Mouse (Mus musculus): Measurements from ENCODE around the gene Olfr1000. TPM values are rescaled to one million over a fixed set of nuclear protein-coding genes. Genes with fewer than 3 reads are reported as not detected.
"Not testable (repeated sequence)": the region's sequence is repeated elsewhere in the genome, so short reads cannot be mapped to it uniquely, and the experiment has no call there.

Gene Olfr1000
- polyA plus RNA-seq (2014; fragmentation: Nextera tagmentation; extraction: Ambion mirVana), result not detected in 2 replicates

GRCm38 (mm10) chr2:85611803-85612202, at the start of gene Olfr1000:
TSS of gene Olfr1000 (minus strand) at chr2:85611903.
- H3K4me1 ChIP-seq (ENCODE audit: control insufficient read depth, insufficient read depth, low read length), result no peaks in the 10 kb centered on the region
- no peaks in the 10 kb centered on the region for H3K36me3 ChIP-seq (ENCODE audit: control insufficient read depth, insufficient read depth, low read length)
- H3K9me3 ChIP-seq (ENCODE audit: control insufficient read depth, low read length), result no peaks in the 10 kb centered on the region
- no peak for DNase-seq (ENCODE audit: low spot score)
- no peak for ATAC-seq (ENCODE audit: low read depth)
- H3K4me2 ChIP-seq (ENCODE audit: low read depth, low read length), result no peak within 1 kb of the TSS
- H3K4me3 ChIP-seq (ENCODE audit: low read depth, low read length), result no peak within 1 kb of the TSS
- no peak within 1 kb of the TSS for H3K9ac ChIP-seq (ENCODE audit: low read depth, low read length)
- no peak within 1 kb of the TSS for H3K27ac ChIP-seq (replicated peaks; ENCODE audit: low read depth, low read length)
- no peaks in the 10 kb centered on the region for H3K27me3 ChIP-seq (replicated peaks; ENCODE audit: control insufficient read depth, insufficient read depth, low read length)
- 65% methylated on average over 1 of the region's 1 CpGs for WGBS

DNA sequence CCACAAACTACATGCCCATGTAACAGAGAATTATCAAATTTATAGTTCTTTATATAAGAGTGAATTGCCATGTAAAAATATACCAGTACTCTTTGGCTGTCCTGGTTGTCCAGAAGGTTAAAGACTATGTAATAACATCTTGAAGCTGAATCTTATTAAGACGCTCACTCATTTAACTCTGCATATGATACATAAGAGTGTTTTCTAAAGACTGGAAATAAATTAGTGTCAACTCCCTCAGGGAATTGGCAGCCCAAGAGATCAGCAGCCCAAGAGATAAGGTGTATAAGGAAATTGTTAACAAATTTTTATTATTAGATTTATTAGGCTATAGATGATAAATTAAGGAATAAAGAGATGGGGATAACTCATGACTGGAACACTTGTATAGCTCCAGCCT, 38.9 kb upstream of the Olfr1000 start, which contains the start of gene Olfr1002:
TSS of gene Olfr1002 (minus strand) at position 101 of the 400 bp plus-strand sequence.
- ATAC-seq (ENCODE audit: low read depth) (no peak), DNase-seq (ENCODE audit: low spot score) (no peak)
- Histone ChIP-seq H3K4me2 (ENCODE audit: low read depth, low read length) (no peak within 1 kb of the TSS), H3K27me3 (replicated peaks; ENCODE audit: control insufficient read depth, insufficient read depth, low read length) (no peaks in the 10 kb centered on the region), H3K9ac (ENCODE audit: low read depth, low read length) (no peak within 1 kb of the TSS), H3K4me3 (ENCODE audit: low read depth, low read length) (no peak within 1 kb of the TSS), H3K9me3 (ENCODE audit: control insufficient read depth, low read length) (no peaks in the 10 kb centered on the region), H3K36me3 (ENCODE audit: control insufficient read depth, insufficient read depth, low read length) (no peaks in the 10 kb centered on the region), H3K4me1 (ENCODE audit: control insufficient read depth, insufficient read depth, low read length) (no peaks in the 10 kb centered on the region), H3K27ac (replicated peaks; ENCODE audit: low read depth, low read length) (no peak within 1 kb of the TSS)
- 90% methylated on average over 1 of the region's 1 CpGs for WGBS

GRCm38 (mm10) chr2:85588648-85589047, 23.1 kb downstream of the Olfr1000 start, which contains the start of gene Olfr998:
TSS of gene Olfr998 (plus strand) at chr2:85588948.
- H3K27me3 ChIP-seq (replicated peaks; ENCODE audit: control insufficient read depth, insufficient read depth, low read length); H3K27ac ChIP-seq (replicated peaks; ENCODE audit: low read depth, low read length); H3K9ac ChIP-seq (ENCODE audit: low read depth, low read length); H3K4me1 ChIP-seq (ENCODE audit: control insufficient read depth, insufficient read depth, low read length); DNase-seq (ENCODE audit: low spot score); H3K4me3 ChIP-seq (ENCODE audit: low read depth, low read length); H3K36me3 ChIP-seq (ENCODE audit: control insufficient read depth, insufficient read depth, low read length); ATAC-seq (ENCODE audit: low read depth); H3K4me2 ChIP-seq (ENCODE audit: low read depth, low read length); H3K9me3 ChIP-seq (ENCODE audit: control insufficient read depth, low read length): not testable (repeated sequence)
- WGBS, result 82% methylated on average over 2 of the region's 2 CpGs

GRCm38 (mm10) chr2:85578915-85579314, 32.8 kb downstream of the Olfr1000 start, which contains the start of gene Olfr996:
TSS of gene Olfr996 (plus strand) at chr2:85579215.
- no peak for DNase-seq (ENCODE audit: low spot score)
- no peaks in the 10 kb centered on the region for H3K9me3 ChIP-seq (ENCODE audit: control insufficient read depth, low read length)
- H3K4me2 ChIP-seq (ENCODE audit: low read depth, low read length), result no peak within 1 kb of the TSS
- no peak within 1 kb of the TSS for H3K9ac ChIP-seq (ENCODE audit: low read depth, low read length)
- H3K36me3 ChIP-seq (ENCODE audit: control insufficient read depth, insufficient read depth, low read length), result no peaks in the 10 kb centered on the region
- ATAC-seq (ENCODE audit: low read depth), result no peak
- H3K4me1 ChIP-seq (ENCODE audit: control insufficient read depth, insufficient read depth, low read length), result no peaks in the 10 kb centered on the region
- H3K4me3 ChIP-seq (ENCODE audit: low read depth, low read length), result no peak within 1 kb of the TSS
- H3K27me3 ChIP-seq (replicated peaks; ENCODE audit: control insufficient read depth, insufficient read depth, low read length), result no peaks in the 10 kb centered on the region
- H3K27ac ChIP-seq (replicated peaks; ENCODE audit: low read depth, low read length), result no peak within 1 kb of the TSS

- Histone ChIP-seq H3K27ac (replicated peaks; ENCODE audit: low read depth, low read length) (no peak overlapping the region), H3K9me3 (ENCODE audit: control insufficient read depth, low read length) (no peaks in the 10 kb centered on the region), H3K4me3 (ENCODE audit: low read depth, low read length) (no peak overlapping the region), H3K4me2 (ENCODE audit: low read depth, low read length) (no peak overlapping the region), H3K4me1 (ENCODE audit: control insufficient read depth, insufficient read depth, low read length) (no peaks in the 10 kb centered on the region), H3K9ac (ENCODE audit: low read depth, low read length) (no peak overlapping the region), H3K27me3 (replicated peaks; ENCODE audit: control insufficient read depth, insufficient read depth, low read length) (no peaks in the 10 kb centered on the region), H3K36me3 (ENCODE audit: control insufficient read depth, insufficient read depth, low read length) (no peaks in the 10 kb centered on the region)
- 18% methylated on average over 4 of the region's 4 CpGs for WGBS
- ATAC-seq (ENCODE audit: low read depth) (no peak), DNase-seq (ENCODE audit: low spot score) (peak; percentile 57)
Measured at GRCm38 (mm10) chr2:85561187-85561586, 50.5 kb downstream of the Olfr1000 start.

GRCm38 (mm10) chr2:85560226-85560625, 51.5 kb downstream of the Olfr1000 start:
- H3K36me3 ChIP-seq (ENCODE audit: control insufficient read depth, insufficient read depth, low read length), result no peaks in the 10 kb centered on the region
- no peak overlapping the region for H3K9ac ChIP-seq (ENCODE audit: low read depth, low read length)
- H3K4me2 ChIP-seq (ENCODE audit: low read depth, low read length), result no peak overlapping the region
- H3K27ac ChIP-seq (replicated peaks; ENCODE audit: low read depth, low read length), result no peak overlapping the region
- DNase-seq (ENCODE audit: low spot score) (no peak), ATAC-seq (ENCODE audit: low read depth) (no peak)
- no peaks in the 10 kb centered on the region for H3K4me1 ChIP-seq (ENCODE audit: control insufficient read depth, insufficient read depth, low read length)
- H3K27me3 ChIP-seq (replicated peaks; ENCODE audit: control insufficient read depth, insufficient read depth, low read length), result no peaks in the 10 kb centered on the region
- H3K4me3 ChIP-seq (ENCODE audit: low read depth, low read length), result no peak overlapping the region
- 71% methylated on average over 4 of the region's 4 CpGs for WGBS
- H3K9me3 ChIP-seq (ENCODE audit: control insufficient read depth, low read length), result no peaks in the 10 kb centered on the region

Other genes with a start within 250 kb of the Olfr1000 start
- not detected in 2 replicates for gene Olfr988, start 248.7 kb downstream of the Olfr1000 start, polyA plus RNA-seq (2014; fragmentation: Nextera tagmentation; extraction: Ambion mirVana)
- gene Olfr992, start 202.4 kb downstream of the Olfr1000 start, polyA plus RNA-seq (2014; fragmentation: Nextera tagmentation; extraction: Ambion mirVana), result not detected in 2 replicates
- gene Olfr993, start 197.0 kb downstream of the Olfr1000 start, polyA plus RNA-seq (2014; fragmentation: Nextera tagmentation; extraction: Ambion mirVana), result not detected in 2 replicates
- gene Olfr994, start 175.5 kb downstream of the Olfr1000 start, polyA plus RNA-seq (2014; fragmentation: Nextera tagmentation; extraction: Ambion mirVana), result not detected in 2 replicates
- not detected in 2 replicates for gene Olfr995, start 168.3 kb downstream of the Olfr1000 start, polyA plus RNA-seq (2014; fragmentation: Nextera tagmentation; extraction: Ambion mirVana)
- gene 4833423E24Rik, start 92.9 kb downstream of the Olfr1000 start, polyA plus RNA-seq (2014; fragmentation: Nextera tagmentation; extraction: Ambion mirVana), result 4.3 and 4.5 TPM in 2 replicates
- gene Olfr996, start 32.7 kb downstream of the Olfr1000 start, polyA plus RNA-seq (2014; fragmentation: Nextera tagmentation; extraction: Ambion mirVana), result not detected in 2 replicates
- not detected in 2 replicates for gene Olfr998, start 23.0 kb downstream of the Olfr1000 start, polyA plus RNA-seq (2014; fragmentation: Nextera tagmentation; extraction: Ambion mirVana)
- not detected in 2 replicates for gene Olfr1002, start 38.8 kb upstream of the Olfr1000 start, polyA plus RNA-seq (2014; fragmentation: Nextera tagmentation; extraction: Ambion mirVana)
- gene Olfr154, start 52.6 kb upstream of the Olfr1000 start, polyA plus RNA-seq (2014; fragmentation: Nextera tagmentation; extraction: Ambion mirVana), result not detected in 2 replicates
- gene Olfr1006, start 66.9 kb upstream of the Olfr1000 start, polyA plus RNA-seq (2014; fragmentation: Nextera tagmentation; extraction: Ambion mirVana), result 0.11 TPM in 1 of 2 replicates, not detected in the other
- not detected in 2 replicates for gene Olfr1008, start 77.5 kb upstream of the Olfr1000 start, polyA plus RNA-seq (2014; fragmentation: Nextera tagmentation; extraction: Ambion mirVana)
- gene Olfr1009, start 103.5 kb upstream of the Olfr1000 start, polyA plus RNA-seq (2014; fragmentation: Nextera tagmentation; extraction: Ambion mirVana), result not detected in 2 replicates
- 0.18 TPM in 1 of 2 replicates, not detected in the other for gene Olfr1012, start 150.9 kb upstream of the Olfr1000 start, polyA plus RNA-seq (2014; fragmentation: Nextera tagmentation; extraction: Ambion mirVana)
- gene Olfr1013, start 155.2 kb upstream of the Olfr1000 start, polyA plus RNA-seq (2014; fragmentation: Nextera tagmentation; extraction: Ambion mirVana), result not detected in 2 replicates
- gene Olfr1014, start 160.8 kb upstream of the Olfr1000 start, polyA plus RNA-seq (2014; fragmentation: Nextera tagmentation; extraction: Ambion mirVana), result 0.10 TPM in 1 of 2 replicates, not detected in the other
- 0.17 and 0.22 TPM in 2 replicates for gene Olfr1015, start 170.1 kb upstream of the Olfr1000 start, polyA plus RNA-seq (2014; fragmentation: Nextera tagmentation; extraction: Ambion mirVana)
- 0.13 and 0.22 TPM in 2 replicates for gene Olfr1016, start 190.6 kb upstream of the Olfr1000 start, polyA plus RNA-seq (2014; fragmentation: Nextera tagmentation; extraction: Ambion mirVana)
- gene Olfr1018, start 206.6 kb upstream of the Olfr1000 start, polyA plus RNA-seq (2014; fragmentation: Nextera tagmentation; extraction: Ambion mirVana), result not detected in 2 replicates
- gene Olfr1019, start 233.6 kb upstream of the Olfr1000 start, polyA plus RNA-seq (2014; fragmentation: Nextera tagmentation; extraction: Ambion mirVana), result not detected in 2 replicates
- not detected in 2 replicates for gene Olfr1020, start 235.1 kb upstream of the Olfr1000 start, polyA plus RNA-seq (2014; fragmentation: Nextera tagmentation; extraction: Ambion mirVana)

Data from embryonic facial prominence, embryonic 14.5 days (tissue).